Mouse (Mus musculus) cerebellum, postnatal 36 days (tissue): Measurements from ENCODE around the gene Lrrc4c.
A peak's percentile ranks its signal among the peaks of the same experiment; 100 is the strongest.

Source experiments
- DNase-seq, 2 experiments: peaks; one replicate each; pipeline ENCODE4 v3.0.0; 2021 to 2022; ENCODE audit warnings: mixed read lengths in 2 of 2

Gene Lrrc4c

DNA sequence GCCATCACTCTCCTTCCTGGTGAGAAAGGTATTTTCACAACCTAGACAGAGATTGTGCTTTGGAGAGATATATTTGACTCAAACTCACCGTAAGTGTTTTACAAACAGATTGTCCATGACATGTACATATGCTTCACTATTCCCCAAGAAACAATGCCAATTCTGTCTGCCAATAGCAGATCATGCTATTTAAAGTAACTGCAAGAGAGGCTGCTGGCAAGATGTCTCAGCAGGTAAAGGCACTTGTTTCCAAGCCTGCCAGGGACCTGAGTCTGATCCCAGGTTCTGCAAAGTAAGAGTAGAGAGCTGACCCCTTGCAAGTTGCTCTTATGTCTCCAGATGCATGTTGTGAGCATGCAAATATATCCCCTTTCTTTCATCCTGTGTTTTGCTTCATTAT lies 558.1 kb downstream of the Lrrc4c start:
- DNase-seq: peak; percentile 54 to 73

DNA sequence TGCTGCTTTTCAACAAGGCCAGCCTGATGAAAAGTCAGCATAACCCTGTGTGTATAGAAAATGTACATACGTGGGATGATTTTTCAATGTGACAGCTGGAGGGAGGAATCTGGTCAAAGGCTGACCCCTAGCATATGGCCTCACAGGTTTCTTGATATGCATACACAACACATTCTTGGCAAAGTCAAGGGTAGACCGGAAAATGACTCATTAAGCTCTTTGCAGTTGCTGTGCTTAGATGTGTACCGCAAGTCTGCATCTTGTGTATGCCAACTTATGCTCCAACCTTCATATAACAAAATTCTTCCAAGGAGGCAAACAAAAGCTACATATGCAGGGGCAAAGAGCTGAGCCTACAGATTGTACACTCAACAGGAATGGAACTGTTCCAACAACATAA lies 631.6 kb downstream of the Lrrc4c start:
- peak; percentile 9 to 23 for DNase-seq

DNA sequence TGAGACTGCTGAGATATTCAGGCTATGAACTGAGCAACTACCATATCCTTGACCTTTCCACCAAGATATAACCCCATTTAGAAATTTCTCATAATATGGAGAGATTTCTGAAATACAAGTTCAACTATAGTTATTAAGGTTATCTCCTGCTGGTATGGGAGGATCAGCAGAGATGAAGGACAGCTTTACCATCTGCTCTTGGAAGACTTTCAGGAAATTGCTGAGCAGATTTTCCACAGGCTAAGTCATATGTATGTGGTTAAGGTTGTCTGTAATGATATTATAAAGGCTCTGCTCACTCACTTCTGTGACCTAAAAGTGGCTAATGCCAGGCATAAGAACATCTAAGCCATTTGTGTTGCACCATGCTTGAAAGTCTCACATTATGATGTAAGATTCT lies 681.6 kb downstream of the Lrrc4c start:
- peak in 1 of 2 experiments; percentile 18 for DNase-seq

DNA sequence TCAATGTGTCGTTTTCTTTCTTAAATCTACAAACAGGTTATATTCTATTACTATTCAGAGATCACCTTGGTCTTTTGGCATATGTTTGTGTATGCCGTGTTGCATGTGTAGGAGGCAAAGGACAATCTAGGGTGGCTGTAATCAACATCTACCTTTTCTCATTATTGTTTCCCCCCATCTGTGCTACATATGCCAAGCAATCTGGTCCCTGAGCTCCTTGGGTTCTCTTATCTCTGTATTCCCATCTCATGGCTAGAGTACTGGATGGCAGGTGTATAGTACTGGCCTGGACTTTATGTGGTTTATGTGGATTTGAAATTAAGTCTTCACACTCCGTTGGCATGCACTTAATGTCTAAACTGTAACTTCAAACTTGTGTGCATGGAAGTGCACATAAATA lies 700.4 kb downstream of the Lrrc4c start:
- DNase-seq: peak; percentile 24 to 49

DNA sequence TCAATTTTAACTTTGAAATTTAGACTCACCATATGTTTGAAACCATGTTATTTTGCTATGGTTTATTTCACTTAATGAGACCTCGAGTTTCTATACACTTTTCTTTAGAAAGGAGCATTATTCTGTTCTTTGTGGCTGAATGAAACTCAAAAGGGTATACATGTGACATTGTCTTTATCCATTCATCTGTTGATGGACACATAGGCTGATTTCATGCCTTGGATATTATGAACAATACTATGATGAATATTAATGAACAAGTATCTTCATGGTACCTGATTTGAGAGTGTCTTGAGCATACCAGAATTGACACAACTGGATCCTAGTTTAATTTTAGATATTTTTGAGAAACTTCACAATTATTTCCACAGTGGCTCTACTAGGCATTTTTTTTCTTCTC lies 709.0 kb downstream of the Lrrc4c start:
- no peak for DNase-seq

DNA sequence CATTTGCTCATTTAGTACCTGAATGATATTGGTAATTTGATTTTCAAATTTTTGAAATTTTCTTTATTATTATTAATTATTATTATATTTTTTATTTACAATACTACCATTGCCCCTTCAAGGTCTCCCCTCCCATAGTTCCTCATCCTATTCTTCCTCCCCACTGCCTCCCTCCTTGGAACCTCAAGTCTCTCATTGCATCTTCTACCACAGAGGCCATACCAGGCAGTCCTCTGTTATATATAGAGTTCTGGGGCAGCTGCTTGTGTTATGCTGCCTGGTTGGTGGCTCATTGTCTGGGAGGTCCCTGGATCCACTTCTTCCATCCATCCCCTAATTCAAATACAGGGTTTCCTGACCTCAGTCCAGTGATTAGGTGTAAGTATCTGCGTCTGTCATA lies 709.6 kb downstream of the Lrrc4c start:
- no peak for DNase-seq

DNA sequence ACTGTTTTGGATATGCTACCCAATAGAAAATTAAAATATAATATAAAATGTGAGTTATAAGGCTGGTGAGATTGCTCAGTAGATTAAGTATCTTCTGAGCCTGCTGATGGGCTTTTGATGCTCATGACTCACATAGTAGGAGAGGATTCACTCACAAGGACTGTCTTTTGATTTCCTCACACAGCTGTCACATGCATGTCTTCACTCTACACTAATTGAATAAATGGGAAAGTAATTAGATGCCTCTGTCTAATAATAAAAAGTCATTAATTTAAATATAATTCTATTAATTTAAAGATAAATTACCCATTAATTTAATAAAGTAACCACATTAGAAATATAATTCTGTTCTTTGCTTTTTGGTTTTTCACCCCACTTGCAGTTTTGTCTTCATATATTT lies 718.4 kb downstream of the Lrrc4c start:
- no peak for DNase-seq

DNA sequence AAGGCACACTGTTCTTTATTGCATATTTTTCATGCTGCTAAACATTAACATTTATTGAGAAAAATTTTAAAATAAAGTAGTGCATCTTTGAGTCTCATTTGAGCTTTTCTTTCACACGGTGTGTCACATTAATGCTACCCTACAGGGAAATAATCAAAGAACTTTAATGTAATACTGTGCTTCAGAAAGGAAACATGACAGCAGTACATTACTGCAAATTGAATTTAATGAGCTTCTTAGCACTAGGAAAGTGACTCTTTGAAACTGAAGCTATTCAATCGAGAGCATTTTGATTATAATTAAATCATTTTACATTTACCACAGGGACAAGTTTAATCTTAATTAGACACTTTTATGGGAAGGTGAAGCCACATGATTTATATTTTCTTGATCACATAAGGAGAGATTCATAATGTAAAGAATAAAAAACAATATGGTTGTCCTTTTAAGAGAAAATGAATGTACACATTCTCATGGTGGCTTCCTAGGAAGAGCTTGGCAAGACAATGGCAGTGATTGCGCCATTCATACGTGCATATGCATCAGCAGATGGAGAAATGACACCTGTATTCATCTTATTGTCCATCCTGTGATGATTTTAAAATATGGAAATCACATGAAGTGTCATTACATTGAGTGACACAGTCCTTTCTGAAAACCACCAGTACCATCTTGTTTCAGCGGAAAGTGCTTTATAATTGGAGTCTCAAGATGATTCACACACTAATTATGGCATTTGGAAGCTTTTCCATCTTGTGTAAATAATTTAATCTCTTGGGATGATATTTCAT lies 719.2 kb downstream of the Lrrc4c start:
- DNase-seq: no peak

DNA sequence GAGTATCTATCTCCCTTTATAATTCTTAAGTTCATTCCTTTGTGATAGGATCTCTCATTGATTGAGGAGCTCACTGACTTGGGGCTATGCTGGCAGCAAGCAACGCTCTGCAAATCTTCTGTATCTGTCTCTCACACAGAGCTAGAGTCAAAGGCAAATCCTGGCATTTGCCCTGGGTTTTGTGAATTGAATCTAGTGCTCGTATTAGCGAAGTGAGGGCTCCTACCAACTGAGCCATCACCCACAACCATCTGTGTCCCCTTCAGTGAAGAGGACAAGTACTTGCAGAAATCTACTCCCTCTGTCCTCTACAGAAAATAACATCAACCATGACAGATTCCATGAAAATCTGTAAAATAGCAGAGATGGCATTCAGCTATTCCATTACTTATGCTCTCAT lies 726.0 kb downstream of the Lrrc4c start:
- peak in 1 of 2 experiments; percentile 2 for DNase-seq

DNA sequence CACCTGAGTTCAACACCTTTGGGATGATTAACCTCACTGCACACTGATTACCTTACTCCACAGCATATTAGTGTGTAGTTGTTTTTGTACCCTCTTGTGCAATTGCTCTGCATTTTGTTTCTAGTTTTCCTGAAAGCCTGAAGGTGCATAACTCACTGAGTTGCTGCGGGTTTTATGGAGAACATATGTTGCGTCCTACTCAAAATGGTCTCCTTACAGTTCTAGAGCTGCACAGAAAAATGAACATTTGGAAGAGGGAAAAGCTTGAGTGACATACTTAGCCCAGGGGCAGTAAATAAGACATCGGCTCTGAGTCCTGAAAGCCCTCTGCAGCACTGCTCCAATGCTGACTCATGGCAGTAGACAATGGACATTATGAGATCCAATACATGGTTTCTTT lies 727.7 kb downstream of the Lrrc4c start:
- no peak for DNase-seq

DNA sequence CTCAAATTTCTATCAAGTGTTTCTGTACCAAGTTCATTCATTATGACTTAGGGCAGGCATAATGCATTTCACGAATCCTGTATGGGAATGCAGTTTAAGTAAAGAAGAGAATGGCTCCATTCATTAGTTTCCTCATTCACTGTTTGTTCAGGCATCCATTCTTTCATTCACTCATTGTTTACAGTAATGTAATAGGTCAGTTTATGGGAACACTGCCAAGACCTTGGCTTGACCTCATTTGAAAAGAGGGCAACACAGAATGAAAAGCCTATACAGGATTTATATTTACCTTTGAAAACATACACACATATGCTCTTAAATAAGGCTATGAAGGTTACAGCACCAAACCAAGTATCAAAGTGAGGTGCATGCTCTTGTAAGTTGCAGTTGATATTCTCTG lies 762.2 kb downstream of the Lrrc4c start:
- DNase-seq: no peak

DNA sequence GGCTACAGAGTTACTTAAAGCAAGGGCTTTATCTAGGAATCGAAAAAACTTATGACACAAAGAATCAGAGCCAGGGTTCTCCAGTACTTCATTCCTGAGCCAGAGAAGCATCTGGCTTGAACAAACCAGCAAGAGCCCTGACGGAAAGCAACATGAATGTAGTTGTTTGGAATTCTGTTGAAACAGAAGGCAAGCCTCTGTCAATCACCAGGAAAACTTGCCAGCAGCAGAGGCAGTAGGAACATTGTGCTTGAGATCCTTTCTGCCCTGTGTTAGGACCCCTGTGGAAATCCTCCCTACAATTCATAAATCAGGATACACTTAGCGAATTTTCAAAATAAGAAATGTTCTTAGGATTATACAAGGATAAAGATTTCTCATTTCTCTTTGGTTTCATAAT lies 780.0 kb downstream of the Lrrc4c start:
- DNase-seq: no peak

DNA sequence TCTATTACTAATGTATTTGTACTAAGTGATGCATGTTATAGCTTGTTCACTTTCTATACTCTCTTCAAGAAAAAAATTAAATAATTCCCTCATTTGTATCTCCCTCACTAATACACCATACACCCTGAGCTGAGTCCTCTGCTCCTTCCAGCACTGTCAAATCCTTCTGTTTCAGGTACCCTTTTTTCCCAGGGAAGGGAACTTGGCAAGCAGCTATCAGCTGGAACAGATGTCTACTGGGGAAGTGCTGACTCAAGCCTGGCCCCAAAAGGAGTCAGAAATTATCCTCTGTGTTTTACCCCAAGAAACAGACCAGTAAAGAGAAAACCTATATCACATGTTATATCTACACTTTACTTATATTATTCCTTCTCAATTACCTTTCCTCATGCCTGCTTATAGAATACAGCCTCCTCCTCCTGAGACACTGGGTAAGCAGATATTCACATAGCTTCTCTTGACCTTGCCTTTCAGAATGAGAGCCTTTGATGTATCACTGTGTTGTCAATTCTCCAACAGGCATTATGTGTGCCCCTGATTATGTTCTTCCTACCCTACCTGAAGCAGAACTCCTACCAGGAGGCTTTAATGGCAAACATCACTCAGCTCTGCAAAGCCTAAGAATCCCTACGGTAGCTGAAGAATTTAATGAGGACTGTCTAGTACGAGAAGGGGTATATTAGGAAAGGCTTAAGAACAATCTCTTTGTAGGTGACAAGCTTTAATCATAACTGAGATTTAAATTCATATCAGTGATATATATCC lies 785.6 kb downstream of the Lrrc4c start:
- DNase-seq: no peak

DNA sequence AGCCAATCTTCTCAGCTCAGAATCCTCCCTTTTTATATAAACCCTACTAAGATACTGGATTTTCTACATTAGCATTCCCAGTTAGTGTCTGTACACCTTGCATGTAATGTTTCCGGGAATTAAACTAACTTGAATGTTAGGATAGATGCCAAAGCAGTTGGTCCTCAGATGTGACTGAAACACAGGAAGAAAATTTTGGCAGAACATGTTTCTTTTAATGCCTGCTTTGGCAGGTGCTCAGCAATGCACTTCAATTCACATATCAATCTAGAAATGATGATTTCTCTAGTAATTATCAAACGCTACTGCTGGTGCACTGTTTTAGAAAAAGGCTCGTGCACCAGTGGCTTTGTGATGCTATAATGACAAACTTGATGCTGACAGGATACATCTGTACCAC lies 806.3 kb downstream of the Lrrc4c start:
- no peak for DNase-seq

DNA sequence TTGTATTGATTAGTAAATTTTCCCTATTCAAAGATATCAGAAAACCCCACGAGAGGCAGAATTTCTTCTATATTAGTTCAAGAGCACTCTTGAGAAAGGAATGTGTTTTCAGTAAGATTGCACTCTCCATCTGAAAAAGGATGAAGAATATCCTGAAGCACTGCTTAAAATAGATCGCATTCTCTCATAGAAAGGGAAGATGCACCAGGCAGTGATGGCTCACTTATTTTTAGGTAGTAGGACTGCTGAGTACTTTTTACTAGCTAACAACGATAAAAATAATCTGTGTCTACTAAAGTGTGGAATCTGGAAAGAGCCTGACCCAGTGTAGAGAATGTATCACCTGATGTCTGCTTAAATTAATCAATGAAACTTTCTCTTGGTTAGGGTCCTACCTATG lies 820.5 kb downstream of the Lrrc4c start:
- no peak for DNase-seq

DNA sequence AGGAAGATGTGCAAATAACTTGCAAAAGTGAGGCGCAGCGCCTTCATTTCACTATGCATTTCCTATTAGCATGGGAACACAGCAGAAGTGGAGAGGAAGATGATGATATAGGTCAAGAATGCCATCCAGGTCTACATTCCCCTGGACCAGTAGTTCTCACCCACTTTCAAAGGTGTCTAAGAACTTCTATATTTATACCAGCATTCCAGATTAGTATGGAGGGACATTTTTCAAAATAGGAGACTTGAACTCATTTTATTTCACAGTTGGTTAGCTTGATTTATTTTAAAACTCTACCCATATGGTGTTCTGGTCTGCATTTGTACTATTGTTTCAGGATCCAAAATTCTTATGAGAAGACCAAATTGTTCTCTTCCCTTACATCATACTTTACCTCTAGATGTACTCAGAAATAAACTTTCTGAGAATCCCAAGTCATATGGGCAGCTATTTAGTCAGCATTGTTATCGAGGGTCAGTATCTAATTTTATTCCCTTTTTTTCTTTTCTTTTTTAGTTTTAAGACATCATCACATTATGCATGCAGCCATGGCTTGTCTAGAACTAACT lies 833.7 kb downstream of the Lrrc4c start:
- no peak for DNase-seq

DNA sequence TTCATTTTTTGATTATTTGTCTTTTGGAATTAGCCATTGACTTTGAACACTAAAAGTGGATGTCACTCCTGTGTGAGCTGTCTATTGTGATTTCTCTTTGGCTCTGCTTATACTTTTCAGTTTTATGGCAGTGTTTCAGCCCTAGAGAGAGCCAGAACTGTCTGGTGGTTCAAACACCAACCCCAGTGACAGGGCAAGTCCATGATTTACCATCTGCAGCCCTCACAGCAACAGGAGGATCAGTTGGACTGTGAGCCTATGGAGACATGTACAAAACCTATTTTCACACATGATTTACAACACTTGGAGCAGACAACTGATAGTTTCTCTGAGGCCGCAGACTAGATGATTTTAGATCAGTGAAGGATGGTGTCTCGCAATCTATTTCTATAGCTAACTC lies 847.8 kb downstream of the Lrrc4c start:
- no peak for DNase-seq

DNA sequence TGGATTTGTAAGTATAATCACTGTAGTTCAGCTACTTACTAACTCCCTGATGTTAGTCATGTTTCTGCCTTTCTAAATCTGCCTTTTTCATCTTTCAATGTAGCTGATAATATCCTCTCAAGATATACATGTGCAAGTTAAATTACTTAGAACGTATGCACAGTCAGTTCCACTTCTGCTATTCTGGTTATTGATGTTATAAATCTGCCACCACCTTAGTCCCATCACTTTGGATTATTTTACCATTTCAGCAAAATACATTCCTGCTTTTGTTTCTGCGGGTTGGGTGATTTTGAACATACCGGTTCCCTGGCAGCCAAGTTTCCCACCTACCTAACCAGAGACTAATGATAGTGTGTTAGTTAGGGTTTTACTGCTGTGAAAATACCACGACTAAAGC lies 860.4 kb downstream of the Lrrc4c start:
- DNase-seq: no peak

DNA sequence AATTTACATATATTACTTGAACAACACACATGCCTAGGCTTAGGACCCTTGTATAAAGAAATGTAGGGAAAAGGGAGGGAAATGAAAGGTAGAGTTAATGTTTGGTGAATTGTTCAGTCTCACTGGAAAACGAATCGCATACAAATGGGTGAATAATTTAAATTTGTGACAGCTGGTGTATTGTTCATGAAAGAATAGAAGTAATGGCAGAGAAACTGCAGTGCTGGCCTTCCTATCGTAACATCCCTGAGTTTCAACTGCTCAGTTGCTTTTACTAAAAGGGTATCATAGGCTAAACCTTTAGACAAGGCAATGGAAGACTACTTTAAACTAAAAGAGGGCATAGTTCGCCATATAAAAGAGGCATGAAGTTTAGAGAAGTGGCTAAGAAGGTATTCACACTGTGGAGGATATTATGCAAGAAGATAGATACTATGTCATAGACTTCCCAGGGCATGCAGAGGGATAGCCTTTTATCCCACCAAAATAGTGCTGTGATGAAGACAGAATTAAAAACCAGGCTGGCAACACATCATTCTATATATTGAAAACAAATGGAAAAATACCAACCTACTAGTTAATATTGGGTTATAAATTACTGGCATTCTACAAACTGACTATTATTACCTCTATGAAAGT lies 879.1 kb downstream of the Lrrc4c start:
- no peak for DNase-seq

DNA sequence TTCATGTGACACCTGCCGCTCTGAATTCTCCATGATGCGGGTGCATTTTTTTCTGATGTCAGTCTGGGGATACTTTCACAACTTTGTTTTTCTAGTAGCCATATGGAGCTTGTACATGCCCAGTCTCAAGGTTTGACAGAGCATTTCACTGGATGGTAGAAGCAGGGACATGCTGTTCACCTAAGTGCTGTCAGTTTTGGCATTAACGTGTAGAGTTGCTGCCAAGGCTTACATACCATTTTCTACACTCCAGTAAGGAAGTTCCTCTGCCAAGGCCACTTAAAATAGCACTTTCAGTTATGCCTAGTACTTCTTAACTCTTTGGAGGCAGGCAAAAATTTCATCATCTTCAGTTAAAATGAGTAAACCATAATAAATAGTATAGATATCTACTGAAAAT lies 915.0 kb downstream of the Lrrc4c start:
- peak; percentile 66 to 82 for DNase-seq

DNA sequence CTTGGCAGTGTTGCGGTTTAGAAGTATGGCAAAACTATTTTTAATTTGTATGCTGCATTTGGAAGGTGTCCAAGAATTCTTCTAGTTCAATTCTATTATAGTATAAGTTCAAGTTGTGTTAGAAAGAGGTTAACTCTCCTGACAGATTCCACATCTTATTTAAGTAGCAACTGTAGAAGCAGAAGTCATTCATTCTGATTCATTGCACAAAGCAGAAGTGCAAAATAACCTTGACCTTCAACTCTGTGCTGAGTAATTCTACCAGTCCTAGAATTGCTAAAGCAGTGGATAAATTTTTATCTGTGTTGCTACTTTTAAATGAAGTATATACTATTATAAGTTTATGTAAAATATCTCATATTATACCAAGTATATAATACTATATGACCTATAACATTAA lies 916.1 kb downstream of the Lrrc4c start:
- DNase-seq: no peak

DNA sequence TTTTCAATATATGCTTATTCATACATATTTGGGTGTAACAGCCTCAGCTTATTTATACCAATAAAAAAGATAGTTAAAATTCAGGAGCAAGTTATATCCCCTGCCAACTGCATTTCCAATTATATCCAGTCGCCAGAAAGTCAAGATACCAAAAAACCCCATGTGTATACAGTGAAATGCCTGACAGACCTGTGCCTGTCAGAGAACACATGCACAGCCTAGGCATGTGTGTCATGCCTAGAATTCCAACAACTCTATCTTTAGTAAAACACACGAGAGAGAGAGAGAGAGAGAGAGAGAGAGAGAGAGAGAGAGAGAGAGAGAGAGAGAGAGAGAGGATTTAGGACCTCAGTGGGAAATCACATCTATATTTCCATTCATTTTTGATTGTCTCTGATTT lies 956.7 kb downstream of the Lrrc4c start:
- no peak for DNase-seq

DNA sequence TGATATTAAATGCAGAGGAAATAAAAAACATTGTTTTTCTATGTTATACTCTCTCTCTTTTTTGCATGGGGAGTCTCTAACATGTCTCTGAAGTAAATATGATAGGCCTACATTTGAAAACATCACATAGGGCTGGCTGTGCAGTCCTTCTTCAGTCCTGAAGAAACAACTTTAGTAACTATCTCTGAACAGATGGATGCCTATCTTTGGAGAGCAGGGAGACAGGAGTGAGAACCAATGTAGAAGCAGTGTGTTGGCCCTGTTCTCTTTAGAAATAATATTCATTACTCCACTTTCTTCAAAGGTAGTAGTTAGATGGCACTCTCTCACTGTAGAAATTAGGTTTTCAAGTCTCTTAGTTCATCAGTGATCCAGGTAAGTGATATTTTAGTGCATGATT lies 967.0 kb downstream of the Lrrc4c start:
- no peak for DNase-seq

DNA sequence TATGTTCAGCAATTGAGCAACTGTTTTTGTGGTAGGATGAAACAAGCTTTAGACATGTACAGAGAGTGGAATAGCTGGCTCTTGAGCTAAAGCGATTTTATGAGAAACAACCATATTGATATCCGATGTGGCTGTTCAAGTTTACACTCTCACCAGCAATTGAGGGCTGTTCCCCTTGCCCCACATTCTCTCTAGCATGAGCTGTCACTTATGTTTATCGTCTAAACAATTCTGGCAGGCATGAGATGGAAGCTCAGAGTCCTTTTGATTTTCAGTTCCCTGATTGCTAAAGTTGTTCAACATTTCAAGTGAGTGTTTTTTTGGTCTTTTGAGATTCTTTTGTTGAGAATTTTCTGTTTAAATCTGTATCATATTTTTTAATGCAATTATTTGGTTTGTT lies 976.2 kb downstream of the Lrrc4c start:
- DNase-seq: no peak
